Mouse (Mus musculus) bone marrow macrophage, adult 2 months (primary cell): ENCODE measurements around the gene Pgp. TPM values are rescaled to one million over a fixed set of nuclear protein-coding genes. Genes with fewer than 3 reads are reported as not detected.
"Not testable (repeated sequence)": the region's sequence is repeated elsewhere in the genome, so short reads cannot be mapped to it uniquely, and the experiment has no call there.

Experiments used
- H3K27ac ChIP-seq: 2 replicates; pipeline ENCODE4 v1.5.1; 2012; ENCODE audit warnings: low read depth, low read length; ENCODE audit not compliant: insufficient read depth
- H3K4me1 ChIP-seq: 2 replicates; pipeline ENCODE4 v1.6.1; 2012; ENCODE audit warnings: low read length; ENCODE audit not compliant: control insufficient read depth, insufficient read depth
- H3K4me3 ChIP-seq: 2 replicates; pipeline ENCODE4 v1.5.1; 2012; ENCODE audit warnings: mild to moderate bottlenecking, low read length, moderate library complexity; ENCODE audit not compliant: insufficient read depth
- CTCF ChIP-seq: IDR thresholded peaks from 2 replicates; pipeline ENCODE4 v1.5.1; 2012; ENCODE audit warnings: low read depth, mild to moderate bottlenecking, low read length, moderate library complexity
- POLR2A ChIP-seq: IDR thresholded peaks from 2 replicates; pipeline ENCODE4 v1.6.1; 2012; ENCODE audit warnings: mild to moderate bottlenecking, low read depth, low read length, borderline replicate concordance
- polyA plus RNA-seq: library from polyadenylated mRNA; stranded (reverse); fragments of >200 nt; gene quantifications from 2 replicates; pipeline ENCODE4 v1.2.4, GENCODE M21; 2012; ENCODE audit not compliant: missing spikeins, insufficient read depth, insufficient read length

Pgp gene
- polyA plus RNA-seq: 21.4 and 24.2 TPM in 2 replicates

- H3K4me3 ChIP-seq: peak within 1 kb of the TSS; percentile 78
- peaks cover 14% of the 10 kb centered on the region for H3K4me1 ChIP-seq
- TF ChIP-seq POLR2A: no peak
- no peak for TF ChIP-seq CTCF
- H3K27ac ChIP-seq: peak within 1 kb of the TSS; percentile 69
These were observed at the start of gene Pgp, which contains the start of gene E4f1 for GRCm38 (mm10) chr17:24469910-24470602. Gene Pgp, plus strand, starts transcription at chr17:24470392. Gene E4f1, minus strand, starts transcription at chr17:24470313.

GRCm38 (mm10) chr17:24423114-24423513 lies 47.1 kb upstream of the Pgp start:
- Histone ChIP-seq H3K27ac (no peak overlapping the region), H3K4me1 (peaks cover 6% of the 10 kb centered on the region), H3K4me3 (no peak overlapping the region)
- no peak for TF ChIP-seq CTCF
- no peak for TF ChIP-seq POLR2A

- Histone ChIP-seq H3K4me1 (peaks cover 10% of the 10 kb centered on the region), H3K27ac (no peak overlapping the region), H3K4me3 (no peak overlapping the region)
- TF ChIP-seq POLR2A: no peak
- TF ChIP-seq CTCF: no peak
These were observed 45.7 kb upstream of the Pgp start for GRCm38 (mm10) chr17:24424489-24424888.

- not testable (repeated sequence) for H3K27ac ChIP-seq, H3K4me1 ChIP-seq, H3K4me3 ChIP-seq
These were observed 44.9 kb upstream of the Pgp start for GRCm38 (mm10) chr17:24425326-24425725.

GRCm38 (mm10) chr17:24425905-24426304 lies 44.3 kb upstream of the Pgp start:
- peaks cover 10% of the 10 kb centered on the region for H3K4me1 ChIP-seq
- TF ChIP-seq POLR2A (no peak), CTCF (no peak)
- H3K4me3 ChIP-seq: no peak overlapping the region
- no peak overlapping the region for H3K27ac ChIP-seq

- Histone ChIP-seq H3K4me1 (peaks cover 10% of the 10 kb centered on the region), H3K4me3 (peak within 1 kb of the TSS; percentile 90), H3K27ac (peak within 1 kb of the TSS; percentile 70)
- TF ChIP-seq CTCF: no peak
- TF ChIP-seq POLR2A: no peak
These were observed 43.6 kb upstream of the Pgp start, which contains the start of gene Eci1 for GRCm38 (mm10) chr17:24426471-24427169. Gene Eci1, plus strand, starts transcription at chr17:24426641.

- Histone ChIP-seq H3K4me3 (peak overlapping the region; percentile 90), H3K27ac (peak overlapping the region; percentile 70), H3K4me1 (peaks cover 12% of the 10 kb centered on the region)
- no peak for TF ChIP-seq CTCF
- no peak for TF ChIP-seq POLR2A
These were observed 43.0 kb upstream of the Pgp start for GRCm38 (mm10) chr17:24427170-24427557.

- Histone ChIP-seq H3K27ac (no peak overlapping the region), H3K4me1 (peaks cover 16% of the 10 kb centered on the region), H3K4me3 (no peak overlapping the region)
- TF ChIP-seq POLR2A: no peak
- TF ChIP-seq CTCF: no peak
These were observed 40.8 kb upstream of the Pgp start for GRCm38 (mm10) chr17:24429201-24429983.

GRCm38 (mm10) chr17:24437016-24437415 lies 33.2 kb upstream of the Pgp start:
- H3K4me1 ChIP-seq: peaks cover 5% of the 10 kb centered on the region
- H3K27ac ChIP-seq: no peak overlapping the region
- no peak for TF ChIP-seq POLR2A
- TF ChIP-seq CTCF: no peak; the same call in 1 of the 2 replicates
- H3K4me3 ChIP-seq: no peak overlapping the region
